ENCODE assay signal across 7 mouse cellular contexts in genomic region chr2:36210796-36211195, GRCm38 (mm10). TPM values are rescaled to one million over a fixed set of nuclear protein-coding genes. Genes with fewer than 3 reads are reported as not detected.
A peak's percentile ranks its signal among the peaks of the same experiment; 100 is the strongest.
DNase-seq lines count a peak whose midpoint lies in the region; ATAC-seq lines count a peak whose summit lies in the region.

No protein-coding gene starts in this region.

- DNase-seq in adrenal gland, postnatal 25 days = peak; percentile 40
- DNase-seq in embryonic facial prominence, embryonic 11.5 days (ENCODE audit: low spot score) = peak; percentile 51
- no peak for DNase-seq in hindbrain, embryonic 14.5 days (ENCODE audit: low spot score)
- peak; percentile 65 to 81 for DNase-seq in lung, postnatal 4 days
- no peak for DNase-seq in left cerebral cortex, adult 9 months (ENCODE audit: low spot score in 2 of 2)
- no peak for DNase-seq in left cerebral cortex, adult 11 months (ENCODE audit: low spot score)
- DNase-seq in layer of hippocampus, postnatal 10 days (ENCODE audit: low spot score in 2 of 2) = no peak

- ATAC-seq in embryonic facial prominence, embryonic 11.5 days (replicated peaks; ENCODE audit: insufficient number of reproducible peaks, low FRiP score, low TSS enrichment, low read depth) = no peak
- ATAC-seq in hindbrain, embryonic 14.5 days (ENCODE audit: low FRiP score) = no peak

- no peaks in the 10 kb centered on the region for H3K27me3 ChIP-seq in embryonic facial prominence, embryonic 11.5 days (ENCODE audit: control insufficient read depth, insufficient read depth, low read length)
- H3K27me3 ChIP-seq in hindbrain, embryonic 14.5 days (ENCODE audit: control insufficient read depth, insufficient read depth, low read length) = peaks cover 32% of the 10 kb centered on the region

- H3K27ac ChIP-seq in embryonic facial prominence, embryonic 11.5 days (replicated peaks; ENCODE audit: low read depth, low read length) = no peak overlapping the region; the same call in 1 of the 2 replicates
- H3K27ac ChIP-seq in hindbrain, embryonic 14.5 days = no peak overlapping the region

- no peaks in the 10 kb centered on the region for H3K36me3 ChIP-seq in embryonic facial prominence, embryonic 11.5 days (replicated peaks; ENCODE audit: control insufficient read depth, insufficient read depth, low read depth, low read length)
- no peaks in the 10 kb centered on the region for H3K36me3 ChIP-seq in hindbrain, embryonic 14.5 days (replicated peaks; ENCODE audit: control insufficient read depth, insufficient read depth)

- no peak overlapping the region for H3K4me3 ChIP-seq in embryonic facial prominence, embryonic 11.5 days (ENCODE audit: low read depth, low read length)
- H3K4me3 ChIP-seq in hindbrain, embryonic 14.5 days (replicated peaks; ENCODE audit: low read length) = no peak overlapping the region

- H3K4me2 ChIP-seq in embryonic facial prominence, embryonic 11.5 days (ENCODE audit: low read depth, low read length) = no peak overlapping the region
- H3K4me2 ChIP-seq in hindbrain, embryonic 14.5 days (replicated peaks) = peak overlapping the region; percentile 13; the same call in 1 of the 2 replicates

- H3K4me1 ChIP-seq in embryonic facial prominence, embryonic 11.5 days (ENCODE audit: control insufficient read depth, insufficient read depth, low read length) = peaks cover 2% of the 10 kb centered on the region; the same call in 1 of the 2 replicates
- no peaks in the 10 kb centered on the region; the same call in 1 of the 2 replicates for H3K4me1 ChIP-seq in hindbrain, embryonic 14.5 days (replicated peaks; ENCODE audit: control insufficient read depth, insufficient read depth, low read length)

- 1% methylated on average over 31 of the region's 34 CpGs for WGBS in embryonic facial prominence, embryonic 11.5 days
- WGBS in hindbrain, embryonic 14.5 days = 2% methylated on average over 34 of the region's 34 CpGs

- H3K9me3 ChIP-seq in embryonic facial prominence, embryonic 11.5 days (replicated peaks; ENCODE audit: control insufficient read depth, low read length) = no peaks in the 10 kb centered on the region
- no peaks in the 10 kb centered on the region for H3K9me3 ChIP-seq in hindbrain, embryonic 14.5 days (ENCODE audit: control insufficient read depth, low read length)

- no peak overlapping the region for H3K9ac ChIP-seq in embryonic facial prominence, embryonic 11.5 days (replicated peaks; ENCODE audit: low read length)
- no peak overlapping the region for H3K9ac ChIP-seq in hindbrain, embryonic 14.5 days

RNA-seq across cellular contexts. Expression of gene Ptgs1, which starts 19.4 kb away (rescaled TPM):
- 8.7 and 12.4 TPM in 2 replicates for total RNA-seq in adrenal gland, postnatal 25 days (2021)
- polyA plus RNA-seq in embryonic facial prominence, embryonic 11.5 days (2014; fragmentation: Nextera tagmentation; extraction: Ambion mirVana) = 5.7 and 6.5 TPM in 2 replicates
- 6.5 and 7.6 TPM in 2 replicates for polyA plus RNA-seq in hindbrain, embryonic 14.5 days (2014; fragmentation: Nextera tagmentation; extraction: Ambion mirVana)
- 10 to 100 TPM; 12.7 to 16.0 TPM for total RNA-seq in layer of hippocampus, postnatal 10 days (2021)

Comparison
In these comparisons a context has a peak if more than half of its experiments do, and no peak if none do; other contexts are left out.
1. DNase-seq: peak in adrenal gland, postnatal 25 days (single experiment), embryonic facial prominence, embryonic 11.5 days (single experiment) and lung, postnatal 4 days (2 of 2); none in hindbrain, embryonic 14.5 days (single experiment), left cerebral cortex, adult 9 months (0 of 2), left cerebral cortex, adult 11 months (single experiment) and layer of hippocampus, postnatal 10 days (0 of 2).